Mouse (Mus musculus) testis, adult 2 months (tissue): Measurements from ENCODE around the gene B3gnt3. TPM values are rescaled to one million over a fixed set of nuclear protein-coding genes. Genes with fewer than 3 reads are reported as not detected.
A peak's percentile ranks its signal among the peaks of the same experiment; 100 is the strongest.

ENCODE experiments used
- H3K27ac ChIP-seq: fragments of 200-500 bp; 2 replicates; pipeline ENCODE4 v1.5.1; 2012; ENCODE audit warnings: low read depth, low read length; ENCODE audit not compliant: control insufficient read depth, insufficient read depth
- H3K27me3 ChIP-seq: fragments of 200-500 bp; 2 replicates; pipeline ENCODE4 v1.6.1; 2012; ENCODE audit warnings: mild to moderate bottlenecking, low read length, moderate library complexity; ENCODE audit not compliant: control insufficient read depth, insufficient read depth
- H3K36me3 ChIP-seq: fragments of 200-500 bp; 2 replicates; pipeline ENCODE4 v1.6.1; 2012; ENCODE audit warnings: mild to moderate bottlenecking, low read length; ENCODE audit not compliant: control insufficient read depth, insufficient read depth
- H3K4me1 ChIP-seq: fragments of 200-500 bp; 2 replicates; pipeline ENCODE4 v1.6.1; 2012; ENCODE audit warnings: low read length; ENCODE audit not compliant: control insufficient read depth, insufficient read depth
- H3K4me3 ChIP-seq: fragments of 200-500 bp; 2 replicates; pipeline ENCODE4 v1.5.1; 2012; ENCODE audit warnings: low read depth, mild to moderate bottlenecking, low read length, moderate library complexity, mixed read lengths; ENCODE audit not compliant: control insufficient read depth
- CTCF ChIP-seq: fragments of 200-500 bp; IDR thresholded peaks from 2 replicates; pipeline ENCODE4 v1.5.1; 2012; ENCODE audit warnings: low read depth, mild to moderate bottlenecking, inconsistent platforms, low read length, moderate library complexity; ENCODE audit not compliant: control insufficient read depth, insufficient read depth, insufficient replicate concordance
- POLR2A ChIP-seq: fragments of 200-500 bp; IDR thresholded peaks from 2 replicates; pipeline ENCODE4 v1.6.1; 2012; ENCODE audit warnings: low read depth, mild to moderate bottlenecking, inconsistent platforms, low read length, moderate library complexity; ENCODE audit not compliant: control insufficient read depth
- polyA plus RNA-seq: library from polyadenylated mRNA; depleted of rRNA; stranded (reverse); fragments of >200 nt; gene quantifications from 2 replicates; pipeline ENCODE4 v1.2.3, GENCODE M21; 2012

The B3gnt3 gene
- polyA plus RNA-seq, 1 experiment: 0.17 TPM

GRCm38 (mm10) chr8:71693166-71694041 lies 8.2 kb downstream of the B3gnt3 start:
- H3K27ac ChIP-seq: no peak overlapping the region
- H3K4me3 ChIP-seq: no peak overlapping the region; the same call in 1 of the 2 replicates
- no peaks in the 10 kb centered on the region for H3K36me3 ChIP-seq
- peaks cover 9% of the 10 kb centered on the region for H3K4me1 ChIP-seq
- TF ChIP-seq POLR2A (no peak), CTCF (no peak)
- H3K27me3 ChIP-seq: no peaks in the 10 kb centered on the region; the same call in 1 of the 2 replicates

GRCm38 (mm10) chr8:71692509-71692908 lies 9.1 kb downstream of the B3gnt3 start:
- TF ChIP-seq POLR2A (no peak), CTCF (no peak)
- H3K4me1 ChIP-seq: peaks cover 9% of the 10 kb centered on the region
- H3K27me3 ChIP-seq: no peaks in the 10 kb centered on the region; the same call in 1 of the 2 replicates
- no peak overlapping the region for H3K4me3 ChIP-seq
- H3K27ac ChIP-seq: no peak overlapping the region
- H3K36me3 ChIP-seq: no peaks in the 10 kb centered on the region

GRCm38 (mm10) chr8:71689028-71689427 lies 12.6 kb downstream of the B3gnt3 start, which contains the start of gene Insl3:
TSS of gene Insl3 (plus strand) at chr8:71689214.
- Histone ChIP-seq H3K27ac (peak within 1 kb of the TSS; percentile 5; the same call in 1 of the 2 replicates), H3K4me3 (peak within 1 kb of the TSS; percentile 15), H3K36me3 (no peaks in the 10 kb centered on the region), H3K27me3 (no peaks in the 10 kb centered on the region; the same call in 1 of the 2 replicates), H3K4me1 (peaks cover 27% of the 10 kb centered on the region)
- no peak for TF ChIP-seq CTCF
- TF ChIP-seq POLR2A: peak; percentile 52; the same call in 1 of the 2 replicates

- Histone ChIP-seq H3K36me3 (no peaks in the 10 kb centered on the region), H3K27ac (no peak overlapping the region), H3K4me3 (no peak overlapping the region), H3K27me3 (no peaks in the 10 kb centered on the region), H3K4me1 (peaks cover 23% of the 10 kb centered on the region)
- TF ChIP-seq POLR2A (no peak), CTCF (no peak)
These were observed 14.0 kb downstream of the B3gnt3 start for GRCm38 (mm10) chr8:71687616-71688015.

GRCm38 (mm10) chr8:71686143-71686734 lies 15.3 kb downstream of the B3gnt3 start:
- H3K4me1 ChIP-seq: peaks cover 29% of the 10 kb centered on the region
- TF ChIP-seq CTCF (no peak), POLR2A (no peak)
- no peak overlapping the region for H3K27ac ChIP-seq
- no peaks in the 10 kb centered on the region for H3K36me3 ChIP-seq
- H3K4me3 ChIP-seq: peak overlapping the region; percentile 12
- H3K27me3 ChIP-seq: no peaks in the 10 kb centered on the region

GRCm38 (mm10) chr8:71685573-71685972 lies 16.0 kb downstream of the B3gnt3 start:
- Histone ChIP-seq H3K4me1 (peaks cover 31% of the 10 kb centered on the region), H3K27me3 (no peaks in the 10 kb centered on the region), H3K36me3 (no peaks in the 10 kb centered on the region), H3K27ac (no peak overlapping the region), H3K4me3 (peak overlapping the region; percentile 12)
- TF ChIP-seq CTCF (no peak), POLR2A (no peak)

GRCm38 (mm10) chr8:71684701-71685100 lies 16.9 kb downstream of the B3gnt3 start:
- H3K4me1 ChIP-seq: peaks cover 33% of the 10 kb centered on the region
- H3K4me3 ChIP-seq: no peak overlapping the region
- no peak overlapping the region for H3K27ac ChIP-seq
- H3K36me3 ChIP-seq: no peaks in the 10 kb centered on the region
- no peak for TF ChIP-seq CTCF
- no peak for TF ChIP-seq POLR2A
- H3K27me3 ChIP-seq: no peaks in the 10 kb centered on the region; the same call in 1 of the 2 replicates
